Mouse (Mus musculus) testis, adult 10 weeks (tissue): ENCODE measurements around the gene Sigirr. TPM values are rescaled to one million over a fixed set of nuclear protein-coding genes. Genes with fewer than 3 reads are reported as not detected.

ENCODE experiments used
- polyA plus RNA-seq: library from polyadenylated mRNA; stranded (reverse); fragments of 350-450 nt; fragmentation: Illumina TruSeq; extraction: RNeasy Lipid Tissue Mini Kit (QIAGEN cat#74804); gene quantifications from one replicate; pipeline ENCODE4 v1.2.3, GENCODE M21; 2014; ENCODE audit warnings: low read depth, low replicate concordance

Gene Sigirr
- not detected for polyA plus RNA-seq

DNA sequence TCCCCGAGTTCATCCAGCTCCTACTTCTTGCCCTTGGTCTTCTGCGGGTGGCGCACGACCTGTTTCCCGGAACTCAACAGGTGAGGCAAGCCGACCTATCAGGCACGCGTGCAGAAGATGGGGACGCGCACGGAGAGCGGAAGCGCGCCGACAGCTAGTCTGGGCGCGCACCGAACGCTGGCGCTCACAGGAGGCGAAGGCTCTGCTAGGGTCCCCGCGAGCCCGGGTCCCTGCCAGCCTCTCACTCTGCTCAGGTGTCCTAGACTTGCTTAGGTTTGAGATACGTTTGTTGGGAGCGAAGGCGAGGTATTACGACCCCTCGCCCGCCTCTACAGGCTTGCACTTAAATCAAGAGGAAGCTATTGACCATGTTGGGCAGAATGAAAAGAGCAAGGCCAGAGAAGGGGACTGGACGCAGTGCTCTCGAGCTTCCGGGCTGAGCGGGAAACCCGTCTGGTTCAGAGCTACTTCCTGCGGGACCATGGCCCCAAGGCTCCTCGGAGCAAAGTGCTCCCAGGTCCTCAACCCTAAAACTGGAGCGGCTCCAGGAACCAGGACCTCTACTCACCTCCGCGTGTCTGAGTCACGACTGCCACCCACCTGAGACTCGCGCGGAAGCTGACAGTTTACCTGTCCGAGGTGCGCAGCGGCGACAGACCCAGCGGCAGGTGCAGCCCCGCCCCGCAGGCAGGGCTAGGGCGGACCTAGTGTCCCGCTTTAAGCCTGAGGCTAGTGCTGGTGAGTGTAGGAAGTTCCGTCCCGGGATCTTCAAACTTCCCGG is at the start of gene Sigirr:
Gene Sigirr, minus strand, starts transcription at position 662 of the 781 bp plus-strand sequence.

GRCm38 (mm10) chr7:141122245-141122644 is 21.9 kb upstream of the Sigirr start, which contains the start of gene Ptdss2:
Gene Ptdss2, plus strand, starts transcription at chr7:141122382.

GRCm38 (mm10) chr7:141117636-141118035 is 17.3 kb upstream of the Sigirr start, which contains the start of gene Ano9:
Gene Ano9, minus strand, starts transcription at chr7:141117806.

DNA sequence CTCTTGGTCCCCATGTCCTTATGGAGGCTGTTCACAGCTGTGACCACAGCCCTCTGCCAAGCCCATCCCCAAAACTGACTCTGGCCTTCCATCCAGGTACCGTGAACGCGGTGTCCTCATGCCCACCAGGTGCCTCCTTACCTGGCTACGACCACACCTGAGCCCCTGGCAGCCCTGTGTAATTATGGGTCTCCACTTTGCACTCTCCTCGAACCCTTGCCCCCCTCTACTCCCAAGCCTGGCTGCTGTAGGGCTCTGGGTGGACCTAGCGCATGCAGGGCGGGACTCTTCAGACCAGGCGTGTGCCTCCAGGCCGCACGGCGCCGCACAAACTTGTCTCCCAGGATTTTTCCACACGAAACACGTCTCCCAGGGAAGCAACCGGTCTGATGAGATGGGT is 22.5 kb downstream of the Sigirr start, which contains the start of gene Pkp3:
Gene Pkp3, plus strand, starts transcription at position 378 of the 400 bp plus-strand sequence.

DNA sequence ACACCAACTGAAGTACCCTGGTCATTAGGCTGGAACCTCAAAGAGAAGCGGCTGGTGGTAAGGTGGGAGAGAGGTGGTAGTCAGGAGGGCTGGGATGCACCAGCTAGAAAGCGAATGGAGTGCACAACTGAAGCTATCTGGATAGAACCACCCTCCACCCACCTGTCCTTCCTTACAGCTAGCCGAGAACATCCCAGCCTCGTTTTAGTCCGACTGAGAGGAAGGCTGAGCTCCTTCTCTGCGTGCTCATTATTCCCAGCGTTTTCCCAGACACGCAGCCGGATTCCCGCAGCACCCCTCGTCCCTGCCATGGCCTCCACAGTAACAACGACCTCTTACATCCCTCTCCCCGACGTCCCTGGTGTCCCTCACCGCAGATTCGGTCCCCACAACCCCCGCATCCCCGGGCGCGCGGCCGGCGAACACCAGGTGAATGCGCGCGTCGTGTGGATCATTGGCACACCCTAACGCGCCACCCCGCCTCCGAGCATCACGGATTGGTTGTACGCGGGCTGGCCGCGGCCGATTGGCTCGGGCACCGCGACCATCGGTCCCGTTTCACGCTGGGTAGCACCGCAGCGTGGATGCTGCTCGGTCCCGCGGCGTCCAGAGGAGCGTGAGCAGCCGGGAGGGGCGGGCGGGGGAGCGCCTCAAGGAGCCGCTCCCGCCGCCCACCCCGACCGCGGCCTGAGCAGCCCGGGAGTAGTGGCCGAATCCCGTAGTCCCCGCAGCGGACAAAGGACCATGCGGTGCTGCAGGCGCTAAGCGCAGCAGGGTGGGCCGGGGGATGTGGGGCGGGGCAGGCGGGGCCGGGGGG is 39.7 kb downstream of the Sigirr start, which contains the start of gene B4galnt4:
Gene B4galnt4, plus strand, starts transcription at position 679 of the 817 bp plus-strand sequence.

Other genes starting within 250 kb of the Sigirr start
- not detected for gene Gm45785, start 244.2 kb downstream of the Sigirr start, polyA plus RNA-seq
- 2.5 TPM for gene Ric8a, start 243.6 kb downstream of the Sigirr start, polyA plus RNA-seq
- 4.3 TPM for gene Bet1l, start 243.0 kb downstream of the Sigirr start, polyA plus RNA-seq
- 142 TPM for gene Psmd13, start 218.6 kb downstream of the Sigirr start, polyA plus RNA-seq
- 9.5 TPM for gene Sirt3, start 218.3 kb downstream of the Sigirr start, polyA plus RNA-seq
- not detected for gene Cox8b, start 200.1 kb downstream of the Sigirr start, polyA plus RNA-seq
- gene Nlrp6, start 179.7 kb downstream of the Sigirr start, polyA plus RNA-seq = not detected
- gene Pgghg, start 159.2 kb downstream of the Sigirr start, polyA plus RNA-seq = 0.11 TPM
- gene Ifitm5, start 150.3 kb downstream of the Sigirr start, polyA plus RNA-seq = not detected
- not detected for gene Gm45717, start 144.6 kb downstream of the Sigirr start, polyA plus RNA-seq
- 4.3 TPM for gene Ifitm2, start 144.6 kb downstream of the Sigirr start, polyA plus RNA-seq
- gene Ifitm1, start 133.4 kb downstream of the Sigirr start, polyA plus RNA-seq = not detected
- gene Ifitm3, start 89.8 kb downstream of the Sigirr start, polyA plus RNA-seq = 1.7 TPM
- not detected for gene Ifitm6, start 82.6 kb downstream of the Sigirr start, polyA plus RNA-seq
- gene Gm17387, start 71.4 kb downstream of the Sigirr start, polyA plus RNA-seq = not detected
- gene B4galnt4, start 39.5 kb downstream of the Sigirr start, polyA plus RNA-seq = 1.2 TPM
- not detected for gene Pkp3, start 22.4 kb downstream of the Sigirr start, polyA plus RNA-seq
- 0.18 TPM for gene Ano9, start 17.2 kb upstream of the Sigirr start, polyA plus RNA-seq
- 179 TPM for gene Ptdss2, start 21.8 kb upstream of the Sigirr start, polyA plus RNA-seq
- 0.41 TPM for gene Rnh1, start 72.3 kb upstream of the Sigirr start, polyA plus RNA-seq
- 6.3 TPM for gene Hras, start 93.4 kb upstream of the Sigirr start, polyA plus RNA-seq
- gene Lrrc56, start 93.6 kb upstream of the Sigirr start, polyA plus RNA-seq = 9.5 TPM
- 18.2 TPM for gene Lmntd2, start 113.5 kb upstream of the Sigirr start, polyA plus RNA-seq
- 2.4 TPM for gene Rassf7, start 115.3 kb upstream of the Sigirr start, polyA plus RNA-seq
- 24.6 TPM for gene Phrf1, start 128.2 kb upstream of the Sigirr start, polyA plus RNA-seq
- 2.1 TPM for gene Irf7, start 165.9 kb upstream of the Sigirr start, polyA plus RNA-seq
- gene Cdhr5, start 176.2 kb upstream of the Sigirr start, polyA plus RNA-seq = 1.5 TPM
- not detected for gene Sct, start 178.6 kb upstream of the Sigirr start, polyA plus RNA-seq
- gene Drd4, start 191.4 kb upstream of the Sigirr start, polyA plus RNA-seq = 1.1 TPM
- 1.2 TPM for gene Deaf1, start 227.1 kb upstream of the Sigirr start, polyA plus RNA-seq
- 15.0 TPM for gene Tmem80, start 227.2 kb upstream of the Sigirr start, polyA plus RNA-seq
- gene Eps8l2, start 238.3 kb upstream of the Sigirr start, polyA plus RNA-seq = 0.34 TPM